Mouse (Mus musculus) lung, postnatal 10 days (tissue): ENCODE results near the gene Rps11.
"Not testable (repeated sequence)": the region's sequence is repeated elsewhere in the genome, so short reads cannot be mapped to it uniquely, and the experiment has no call there.

Source experiments
- DNase-seq: peaks from one replicate; pipeline ENCODE4 v3.0.0; 2021

Rps11 gene

DNA sequence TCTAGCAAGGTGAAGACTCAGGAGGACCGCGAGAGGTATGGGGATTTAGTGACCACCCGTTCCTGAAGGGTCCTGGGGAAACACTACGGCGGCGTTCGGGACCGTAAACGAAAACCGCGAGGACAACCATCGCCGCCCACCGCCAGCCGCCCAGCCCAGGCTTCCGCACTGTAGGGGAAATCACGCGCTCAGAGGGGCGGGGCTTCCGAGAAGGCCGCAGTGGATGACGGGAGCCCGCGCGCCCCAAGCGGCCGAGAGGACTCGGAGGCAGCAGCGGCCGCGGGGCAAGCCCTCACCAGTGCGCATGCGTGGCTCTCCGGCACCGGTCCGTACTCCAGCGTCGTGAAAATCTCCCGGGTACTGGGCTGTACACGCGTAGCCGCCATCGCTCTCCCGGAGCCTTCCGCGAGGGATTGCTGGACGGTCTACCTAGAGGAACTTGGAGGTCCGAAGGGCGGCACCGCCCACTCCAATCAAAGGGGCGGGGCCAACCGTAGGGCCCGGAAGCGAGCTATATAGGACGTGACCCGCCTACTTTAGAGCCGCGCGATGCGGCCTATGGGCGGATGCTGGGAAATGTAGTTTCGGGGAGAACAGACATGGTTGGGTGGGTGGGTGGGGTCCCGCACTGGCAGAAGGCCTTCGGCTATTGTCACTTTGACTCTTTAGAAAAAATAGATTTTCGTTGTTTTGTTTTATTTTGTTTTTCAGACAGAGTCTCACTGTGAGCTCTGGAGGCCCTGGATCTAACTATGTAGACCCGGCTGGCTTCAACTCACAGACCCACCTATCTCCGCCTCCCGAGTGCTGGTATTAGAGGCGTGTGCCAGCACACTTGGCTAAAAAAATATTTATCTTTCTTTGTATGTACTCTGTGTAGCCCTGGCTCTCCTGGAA is 30.1 kb upstream of the Rps11 start, which contains the start of the genes Pih1d1 and Aldh16a1:
Gene Pih1d1, plus strand, starts transcription at position 208 of the 897 bp plus-strand sequence.
Gene Aldh16a1, minus strand, starts transcription at position 489 of the 897 bp plus-strand sequence.
- peak; percentile 98 for DNase-seq

DNA sequence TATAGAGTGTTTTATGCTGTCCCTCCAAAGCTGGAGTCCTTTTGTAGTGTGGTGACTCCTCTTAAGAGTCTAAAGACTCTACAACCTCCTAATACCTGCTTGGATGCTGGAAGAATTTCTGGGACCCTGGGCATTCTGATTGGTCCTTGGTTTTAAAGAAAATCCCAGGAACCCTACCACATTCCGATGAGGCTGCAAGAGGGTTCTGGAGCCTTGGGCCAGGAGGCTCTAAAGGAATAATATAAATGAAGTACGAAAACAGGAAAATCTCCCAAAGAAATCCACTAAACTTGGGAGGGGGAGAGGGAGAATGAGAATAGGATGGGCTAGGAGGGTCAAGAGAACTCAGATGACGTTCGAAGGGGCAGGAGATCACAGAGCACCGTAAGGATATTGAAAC is 29.3 kb upstream of the Rps11 start:
- no peak for DNase-seq

DNA sequence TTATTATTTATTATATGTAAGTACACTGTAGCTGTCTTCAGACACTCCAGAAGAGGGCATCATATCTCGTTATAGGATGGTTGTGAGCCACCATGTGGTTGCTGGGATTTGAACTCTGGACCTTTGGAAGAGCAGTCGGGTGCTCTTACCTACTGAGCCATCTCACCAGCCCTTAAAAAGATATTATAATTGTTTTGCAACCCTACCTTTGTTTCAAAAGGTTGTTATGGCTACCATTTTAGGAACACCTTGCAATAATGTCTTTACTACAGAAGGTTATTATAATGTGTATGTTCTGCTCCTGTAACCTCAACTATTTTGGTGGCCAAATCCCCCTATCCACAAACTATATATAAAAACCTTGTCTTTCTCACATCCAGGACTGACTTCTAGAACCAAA is 28.8 kb upstream of the Rps11 start:
- not testable (repeated sequence) for DNase-seq

GRCm38 (mm10) chr7:45151303-45151702 is 27.1 kb upstream of the Rps11 start:
- peak; percentile 86 for DNase-seq

DNA sequence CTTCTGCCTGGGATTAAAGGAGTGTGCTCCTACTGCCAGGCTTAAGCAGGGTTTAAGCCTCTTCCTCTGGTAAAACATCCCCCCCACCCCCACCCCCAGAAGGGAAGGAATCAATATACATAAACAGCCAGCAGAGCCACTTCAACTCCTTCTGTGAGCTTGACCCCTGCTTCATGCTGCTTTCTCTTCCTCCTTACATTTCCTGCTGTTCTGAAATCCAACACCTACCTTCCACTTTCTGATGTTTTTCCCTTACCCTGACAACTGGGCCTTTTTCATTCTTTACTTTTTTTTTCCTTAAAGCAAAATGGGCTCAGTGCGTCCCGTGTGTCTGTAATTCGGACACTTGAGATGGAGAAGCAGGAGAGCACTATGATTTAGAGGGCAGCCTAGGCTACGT is 26.1 kb upstream of the Rps11 start:
- no peak for DNase-seq

DNA sequence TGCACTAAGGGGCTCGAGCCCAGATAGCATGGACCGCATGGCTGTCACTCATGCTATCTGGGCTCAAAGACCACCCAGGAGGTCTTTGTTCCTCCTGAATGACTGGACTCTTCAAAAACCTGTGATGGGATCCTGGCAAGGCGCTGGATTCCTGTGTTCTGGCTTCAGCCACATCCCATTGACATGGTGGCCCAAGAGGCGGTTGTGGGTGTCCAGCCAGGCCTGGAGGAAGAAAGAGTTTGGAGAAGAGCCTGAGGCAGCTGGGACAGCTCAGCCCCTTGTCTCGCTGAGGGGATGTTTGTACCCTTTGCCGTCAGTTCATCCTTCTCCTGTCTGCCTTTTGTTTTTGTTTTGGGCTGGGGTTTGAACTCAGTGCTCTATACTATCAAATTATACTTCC is 25.3 kb upstream of the Rps11 start:
- peak; percentile 81 for DNase-seq

- DNase-seq: no peak
Observed at GRCm38 (mm10) chr7:45148534-45149098, 24.4 kb upstream of the Rps11 start.

GRCm38 (mm10) chr7:45147899-45148298 is 23.7 kb upstream of the Rps11 start:
- DNase-seq: no peak

DNA sequence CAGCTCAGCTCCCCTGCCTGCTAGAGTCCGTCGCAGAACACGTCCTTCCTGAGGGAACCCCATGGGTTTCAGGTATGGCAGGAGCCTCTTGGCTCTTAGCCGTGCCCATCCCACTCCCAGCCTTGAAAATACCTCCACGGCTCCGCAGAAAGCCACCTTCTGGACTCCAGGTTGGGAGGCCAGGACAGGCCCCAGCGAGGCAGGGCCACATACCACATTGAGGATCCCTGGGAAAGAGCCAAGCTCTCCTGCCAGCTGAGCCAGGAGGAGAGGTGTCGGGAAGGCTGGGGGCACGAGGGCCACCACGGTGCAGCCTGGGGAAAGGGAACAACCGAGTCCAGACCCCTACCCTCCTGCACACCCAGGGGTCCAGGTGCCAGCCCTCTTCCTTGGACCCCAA is 23.0 kb upstream of the Rps11 start:
- DNase-seq: no peak

DNA sequence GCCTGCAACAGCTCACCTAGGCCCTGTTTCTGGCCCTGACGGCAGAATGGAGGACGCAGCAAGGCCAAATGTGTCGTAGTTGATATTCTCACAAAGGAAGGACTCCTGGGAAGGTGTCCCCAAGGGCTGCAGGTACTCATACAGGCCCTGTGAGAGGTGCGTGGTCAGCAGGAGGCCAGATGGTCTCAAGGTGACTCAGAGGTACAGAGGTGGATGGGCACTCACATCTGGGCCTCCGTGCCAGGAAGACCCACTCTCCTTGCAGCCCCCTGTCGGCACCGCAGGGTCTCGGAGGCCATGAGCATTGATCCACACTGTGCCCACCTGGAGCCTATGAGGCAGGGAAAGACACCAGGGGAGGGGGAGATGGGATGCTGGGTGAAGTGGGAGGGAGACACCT is 21.2 kb upstream of the Rps11 start:
- DNase-seq: no peak

DNA sequence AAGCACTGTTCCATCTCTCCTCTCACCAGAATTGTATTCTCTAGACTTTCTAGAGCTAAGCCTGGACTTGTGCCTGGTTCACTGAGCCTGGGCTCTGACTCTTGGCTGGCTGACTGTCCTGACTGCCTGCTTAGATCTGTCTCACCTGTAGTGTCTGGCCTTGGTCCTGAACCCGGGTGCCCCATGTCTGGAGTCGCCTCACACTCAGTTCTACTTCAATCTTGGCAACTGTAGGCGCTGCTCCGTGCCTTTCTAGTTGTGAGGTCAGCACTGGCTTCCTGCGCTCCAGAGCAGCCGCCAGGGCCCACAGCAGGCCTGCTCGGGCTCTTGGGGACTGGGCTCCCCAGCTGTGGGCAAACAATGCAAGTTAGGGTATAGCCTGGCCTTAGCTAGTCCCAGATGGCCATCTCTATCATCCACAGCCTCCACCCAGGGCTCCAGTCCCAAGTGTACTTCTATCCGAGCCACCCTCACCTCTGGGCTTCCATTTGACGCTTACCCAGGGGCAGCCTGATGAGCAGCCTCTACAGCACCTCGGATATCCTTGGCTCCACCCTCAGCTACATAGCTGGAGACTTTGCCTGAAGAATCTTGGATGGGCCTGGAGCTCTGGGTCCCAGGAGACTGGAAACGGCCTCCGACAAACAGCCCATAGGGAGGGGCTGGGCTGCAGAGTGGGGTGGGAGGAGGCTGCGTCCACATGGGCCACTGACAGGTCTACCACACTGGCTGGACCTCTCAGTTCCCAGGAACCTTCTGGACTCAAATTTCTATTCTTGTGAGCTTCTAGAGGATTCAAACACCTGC is 20.3 kb upstream of the Rps11 start:
- DNase-seq: no peak

- DNase-seq: no peak
Observed at GRCm38 (mm10) chr7:45141914-45142313, 17.7 kb upstream of the Rps11 start.

GRCm38 (mm10) chr7:45141319-45141718 is 17.1 kb upstream of the Rps11 start:
- DNase-seq: no peak

DNA sequence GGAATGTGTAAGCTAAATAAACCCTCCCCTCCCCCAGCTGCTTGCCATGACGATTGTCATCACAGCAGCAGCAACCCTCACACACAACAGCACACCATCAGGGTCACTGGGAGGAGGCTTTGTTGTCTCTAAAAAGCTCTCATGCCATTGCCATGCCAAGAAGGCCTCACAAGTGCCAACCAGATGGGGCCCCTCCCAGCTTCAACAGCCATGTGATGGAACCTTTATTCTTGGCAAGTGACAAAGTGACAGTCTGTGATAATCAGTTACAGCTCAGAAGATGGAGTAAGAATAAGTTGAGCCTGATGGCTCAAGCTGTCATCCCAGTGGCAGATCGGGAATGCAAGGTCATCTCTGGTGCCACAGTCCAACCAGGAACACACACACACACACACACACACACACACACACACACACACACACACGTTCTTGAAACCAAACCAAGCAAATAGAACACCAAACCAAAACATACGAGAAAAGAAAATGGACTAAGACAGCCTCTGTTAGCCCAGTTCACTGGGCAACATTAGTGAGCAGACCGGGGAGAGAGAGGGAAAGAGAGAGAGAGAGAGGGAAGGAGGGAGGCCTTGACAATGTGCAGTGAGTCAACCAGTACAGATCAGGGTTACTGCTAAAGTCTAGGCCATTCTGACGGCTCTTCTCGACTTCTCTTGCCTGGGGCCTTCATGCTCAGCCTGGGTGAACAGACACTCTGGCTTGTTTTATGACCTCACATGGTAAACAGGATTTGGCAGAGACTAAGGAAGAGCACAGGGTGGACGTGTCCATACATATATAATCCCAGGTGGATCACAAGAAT is 15.9 kb upstream of the Rps11 start:
- peak; percentile 71 for DNase-seq

GRCm38 (mm10) chr7:45138403-45138802 is 14.2 kb upstream of the Rps11 start:
- DNase-seq: no peak

- DNase-seq: no peak
Observed at GRCm38 (mm10) chr7:45137171-45138006, 13.2 kb upstream of the Rps11 start.

DNA sequence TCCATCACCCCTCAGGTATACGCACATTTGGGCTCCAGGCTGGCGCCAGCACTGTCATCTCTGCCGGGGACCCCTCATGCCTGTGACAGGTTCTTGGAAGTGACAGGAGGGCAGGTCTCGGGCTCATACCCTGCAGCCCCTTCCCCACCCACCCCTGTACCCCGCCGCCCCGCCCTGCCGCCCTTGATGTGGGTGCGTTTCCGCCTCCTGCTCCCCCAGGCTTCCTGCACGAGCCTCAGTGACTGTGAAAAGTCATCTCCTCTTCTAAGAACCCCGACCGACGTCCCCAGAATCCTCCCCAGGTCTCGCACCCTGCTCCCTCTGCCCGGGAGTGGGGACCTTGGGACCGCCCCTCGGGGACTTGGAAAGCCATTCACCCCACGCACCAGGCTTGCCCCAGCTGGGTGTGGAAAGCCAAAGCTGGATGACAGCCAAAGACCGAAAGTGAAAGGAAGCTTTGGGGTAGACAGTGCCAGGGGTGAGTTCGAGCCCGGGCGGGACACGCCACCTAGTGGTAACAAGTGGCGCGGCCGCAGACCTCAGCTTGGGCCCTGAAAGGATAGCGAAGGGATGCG is 11.8 kb upstream of the Rps11 start, which contains the start of the genes Gm45713 and Flt3l:
Gene Gm45713, minus strand, starts transcription at position 239 of the 575 bp plus-strand sequence.
Gene Flt3l, minus strand, starts transcription at position 440 of the 575 bp plus-strand sequence.
- DNase-seq: peak; percentile 96

DNA sequence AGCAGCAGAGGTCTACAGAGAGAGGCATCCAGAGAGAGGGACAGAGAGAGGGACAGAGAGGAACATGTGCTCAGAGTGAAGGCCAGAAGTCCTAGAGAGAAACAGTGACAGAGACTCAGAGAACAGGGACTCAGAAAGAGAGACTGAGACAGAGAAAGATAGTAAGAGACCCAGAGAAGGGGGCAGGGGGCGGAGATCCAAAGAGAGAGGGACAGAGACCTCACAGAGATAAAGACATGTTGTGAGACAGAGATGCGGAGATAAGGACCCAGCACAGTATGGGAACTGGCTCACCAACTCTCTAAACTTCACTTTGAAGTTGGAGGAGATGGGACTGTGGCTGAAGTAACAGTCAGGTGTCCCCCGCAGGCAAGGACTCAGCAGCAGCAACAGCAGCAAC is 11.1 kb upstream of the Rps11 start:
- no peak for DNase-seq

DNA sequence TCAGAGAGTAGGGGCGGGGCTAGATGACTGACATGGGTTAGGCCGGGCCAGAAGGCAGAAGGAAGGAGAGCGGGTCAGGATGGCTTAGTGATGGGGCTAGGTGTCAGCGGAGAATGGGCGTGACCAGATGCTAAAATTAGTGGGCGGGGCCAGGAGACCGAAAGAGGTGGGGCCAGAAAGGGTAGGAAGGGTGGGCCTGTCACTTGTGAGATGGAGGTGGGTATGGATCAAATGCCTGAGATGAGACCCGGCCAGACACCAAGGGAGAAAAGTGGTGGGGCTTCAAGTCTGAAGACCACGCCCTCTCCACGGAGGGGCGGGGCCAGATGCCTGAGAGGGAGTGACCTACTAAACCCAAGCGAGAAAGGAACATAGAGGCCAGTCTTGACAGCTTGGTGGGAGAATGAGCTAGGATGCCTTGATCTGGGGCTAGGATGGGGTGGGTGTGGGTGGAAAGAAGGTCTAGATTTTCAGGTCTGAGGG is 10.3 kb upstream of the Rps11 start:
- peak; percentile 74 for DNase-seq

DNA sequence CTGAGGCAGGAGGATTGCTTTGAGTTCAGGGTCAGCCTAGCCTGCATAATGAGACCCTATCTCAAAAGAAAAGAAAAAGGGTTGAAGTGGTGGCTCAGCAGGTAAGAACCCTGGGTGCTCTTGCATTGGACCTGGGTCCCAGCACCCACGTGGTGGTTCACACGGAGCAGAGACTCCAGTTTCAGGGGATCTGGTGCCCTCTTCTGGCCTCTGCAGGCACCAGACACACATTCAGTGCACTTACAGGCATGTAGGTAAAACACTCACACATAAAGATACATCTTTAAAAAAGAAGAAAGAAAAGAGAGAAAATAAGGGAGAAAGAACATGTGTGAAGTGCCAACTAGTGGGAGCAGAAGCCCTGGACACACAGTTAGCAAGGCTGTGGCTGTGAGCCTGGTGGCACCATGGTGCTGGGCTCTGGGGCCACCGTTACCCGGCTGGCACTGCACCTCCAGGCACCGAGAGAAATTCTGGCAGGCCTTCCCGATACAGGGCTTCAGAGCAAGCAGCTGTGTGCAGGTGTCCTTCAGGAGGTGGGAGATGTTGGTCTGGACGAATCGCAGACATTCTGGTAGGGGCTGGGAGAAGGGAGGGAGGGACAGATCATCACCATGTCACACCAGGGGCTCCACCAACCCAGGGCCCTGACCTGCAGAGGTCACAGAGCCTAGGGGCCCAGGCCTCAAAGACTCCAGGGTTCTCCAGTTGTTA is 9.4 kb upstream of the Rps11 start:
- no peak for DNase-seq
